Mouse (Mus musculus): ENCODE measurements around the gene Zbtb37. TPM values are rescaled to one million over a fixed set of nuclear protein-coding genes. Genes with fewer than 3 reads are reported as not detected.
A peak's percentile ranks its signal among the peaks of the same experiment; 100 is the strongest.

Zbtb37 gene
- total RNA-seq (2021), result 10 to 100 TPM; 17.2 to 18.3 TPM

DNA sequence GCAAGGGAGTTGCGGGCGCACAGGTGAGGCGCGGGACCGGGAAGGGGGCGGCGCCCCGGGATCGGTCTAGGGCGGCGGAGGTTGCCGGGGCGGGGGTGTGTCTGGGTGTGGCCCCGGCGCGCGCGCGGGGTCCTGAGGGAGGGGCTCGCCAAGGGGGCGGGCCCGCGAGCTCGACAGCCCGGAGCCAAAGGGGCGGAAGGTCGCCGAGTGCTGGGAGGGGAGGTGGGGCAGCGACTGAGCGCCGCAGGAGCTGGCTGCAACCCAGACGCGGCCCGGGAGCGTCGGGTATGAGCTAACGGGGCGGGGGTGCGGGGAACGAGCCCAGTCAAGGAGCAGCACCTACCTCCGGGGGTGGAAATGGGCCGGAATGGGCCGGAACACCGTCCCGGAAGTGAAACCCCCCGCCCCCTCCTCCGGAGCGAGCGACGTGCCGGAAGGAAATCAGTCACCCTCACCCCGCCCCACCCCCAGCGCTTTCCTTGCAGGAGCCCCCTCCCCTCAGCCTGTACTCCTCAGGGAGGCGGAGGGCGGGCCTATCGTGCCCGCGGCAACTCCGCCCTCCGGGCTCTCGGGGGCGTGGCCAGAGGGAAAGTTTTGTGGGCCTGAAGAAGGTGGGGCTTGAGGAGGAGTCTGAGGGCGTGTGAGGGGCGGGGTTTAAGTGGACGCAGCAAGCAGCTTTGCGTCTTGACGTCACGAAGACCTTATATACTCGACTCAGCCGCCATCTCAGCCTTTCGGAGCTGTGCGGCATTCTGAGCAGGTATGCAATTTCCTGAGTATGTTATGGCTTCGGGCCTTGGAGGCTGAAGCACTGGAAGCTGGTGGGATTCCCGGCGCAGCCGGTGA is at the start of gene Zbtb37:
Zbtb37 (minus strand) TSS at position 415 of the 846 bp plus-strand sequence.
- peak; percentile 99 for DNase-seq

DNA sequence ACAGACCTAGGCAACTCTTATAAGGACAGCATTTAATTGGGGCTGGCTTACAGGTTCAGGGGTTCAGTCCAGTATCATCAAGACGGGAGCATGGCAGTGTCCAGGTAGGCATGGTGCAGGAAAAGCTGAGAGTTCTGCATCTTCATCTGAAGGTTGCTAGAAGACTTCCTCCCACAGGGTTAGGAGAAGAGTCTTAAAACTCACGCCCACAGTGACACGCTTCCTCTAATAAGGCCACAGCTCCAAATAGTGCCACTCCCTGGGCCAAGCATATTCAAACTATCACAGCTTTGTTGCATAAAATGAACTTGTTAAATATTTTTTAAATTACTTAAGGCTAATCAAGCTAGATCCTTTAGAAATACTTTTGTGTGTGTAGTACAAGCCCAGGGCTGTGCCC is 42.6 kb upstream of the Zbtb37 start:
- DNase-seq, result no peak

DNA sequence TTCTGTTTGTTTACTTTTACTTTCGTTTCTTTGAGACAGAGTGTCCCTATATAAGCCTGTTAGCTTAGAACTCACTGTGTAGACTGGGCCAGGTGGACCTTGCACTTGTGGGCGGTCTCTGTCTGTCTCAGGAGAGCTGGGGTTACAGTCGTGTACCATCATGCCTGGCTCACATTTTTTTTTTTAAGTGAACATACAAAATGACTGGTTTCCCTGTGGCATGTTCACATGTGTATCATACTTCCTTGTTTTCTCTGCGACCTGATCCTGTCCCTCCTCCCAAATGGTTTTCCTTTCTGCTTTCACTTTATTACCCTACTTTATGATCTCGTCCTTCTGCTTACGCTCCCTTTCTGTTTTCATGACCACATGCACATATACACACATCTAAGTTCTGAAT is 41.6 kb upstream of the Zbtb37 start:
- no peak for DNase-seq

DNA sequence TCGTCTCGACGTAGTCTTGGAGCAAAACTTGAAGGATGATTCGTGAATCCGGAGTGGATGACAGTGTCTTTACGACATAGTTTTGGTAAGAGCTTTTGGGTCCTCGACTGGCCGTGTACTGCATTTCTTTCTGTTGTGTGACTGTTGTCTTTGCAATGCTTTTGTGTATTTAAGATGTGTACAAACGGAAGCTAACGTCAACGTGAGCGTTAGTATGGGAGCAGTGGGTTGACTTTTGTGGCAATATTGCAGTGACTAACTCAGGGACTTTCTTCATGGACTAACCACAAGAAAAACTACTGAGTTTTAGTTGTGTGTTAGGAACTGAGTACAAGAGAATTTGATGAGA is 36.6 kb upstream of the Zbtb37 start:
- DNase-seq, result no peak

DNA sequence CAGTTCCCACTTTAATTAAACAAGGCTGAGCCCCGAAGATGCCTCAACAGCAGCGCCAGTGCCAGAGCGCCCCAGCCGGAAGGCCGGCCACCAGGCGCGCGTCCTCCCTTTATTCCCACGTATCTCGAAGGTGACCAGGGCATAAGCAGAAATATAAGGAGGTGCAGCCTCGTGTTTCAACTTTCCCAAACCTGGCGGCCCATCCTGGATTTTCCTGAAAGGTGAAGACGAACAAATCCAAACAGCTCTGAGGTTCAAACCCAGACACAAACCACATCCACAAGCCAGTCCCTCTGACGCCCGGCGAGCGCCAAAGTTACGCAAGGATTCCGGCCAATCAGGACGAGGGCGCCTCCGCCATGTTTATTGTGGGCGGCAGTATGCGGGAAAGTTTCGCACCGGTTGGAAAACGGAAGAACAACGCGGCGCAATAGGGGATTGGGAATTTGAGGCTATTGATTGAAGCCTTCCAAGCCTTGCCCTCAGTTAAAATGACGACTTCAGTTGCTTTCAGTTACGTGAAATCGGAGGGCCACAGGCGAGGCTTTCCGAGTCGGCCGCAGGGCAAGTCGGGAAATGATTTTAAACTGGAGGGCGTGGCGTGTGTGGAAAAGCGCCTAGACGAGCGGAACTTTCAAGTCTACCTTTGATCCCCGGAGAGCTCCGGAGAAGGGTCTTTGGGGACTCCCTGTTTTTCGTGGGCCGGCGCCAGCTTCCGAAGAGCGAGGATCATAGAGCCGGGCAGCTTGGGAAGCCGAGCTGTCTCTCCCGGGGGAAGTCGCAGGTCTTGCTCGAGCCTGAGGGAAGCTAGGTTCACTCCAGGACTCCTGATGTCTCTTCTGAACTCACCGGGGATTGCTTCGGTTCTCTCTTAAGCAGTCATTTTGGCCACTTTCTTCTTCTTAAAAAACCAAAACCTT is 36.0 kb upstream of the Zbtb37 start, which contains the start of the genes Dars2 and Cenpl:
Dars2 (minus strand) TSS at position 307 of the 920 bp plus-strand sequence.
Cenpl (plus strand) TSS at position 362 of the 920 bp plus-strand sequence.
- peak; percentile 96 for DNase-seq

DNA sequence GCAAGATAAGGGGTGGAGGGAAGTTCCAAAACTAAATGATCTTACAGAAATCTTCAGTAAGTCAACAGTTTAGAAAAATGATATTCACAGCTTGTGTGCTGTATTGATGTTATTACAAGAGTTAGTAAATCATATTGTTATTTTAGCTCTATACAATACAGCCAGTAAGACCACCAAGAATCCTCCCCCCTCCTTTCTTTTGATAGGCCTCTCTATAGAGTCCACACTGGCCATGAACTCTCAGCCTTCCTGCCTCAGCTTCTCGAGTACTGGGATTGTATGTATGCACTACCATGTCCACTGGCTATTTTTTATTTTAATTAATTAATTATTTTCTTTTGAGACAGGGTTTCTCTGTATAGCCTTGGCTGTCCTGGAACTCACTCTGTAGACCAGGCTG is 28.7 kb upstream of the Zbtb37 start:
- no peak for DNase-seq

DNA sequence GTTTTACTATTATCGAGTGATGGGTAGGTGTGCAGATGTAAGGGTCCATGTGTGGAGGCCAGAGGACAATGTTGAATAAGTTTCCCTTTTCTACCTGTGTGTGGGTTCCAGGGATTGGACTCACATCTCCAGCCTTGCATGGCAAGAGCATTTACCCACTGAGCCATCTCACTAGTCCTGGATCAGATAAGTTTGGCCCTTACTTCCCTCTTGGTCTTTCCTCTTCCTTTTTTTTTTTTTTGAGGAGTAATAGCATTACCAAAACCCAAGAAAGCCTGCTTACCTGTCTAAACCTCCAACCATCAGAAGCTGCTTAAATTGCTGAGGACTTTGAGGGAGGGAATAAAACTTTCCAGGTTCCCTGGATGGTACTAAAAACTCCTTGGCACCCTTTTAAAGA is 22.5 kb upstream of the Zbtb37 start:
- DNase-seq, result no peak

DNA sequence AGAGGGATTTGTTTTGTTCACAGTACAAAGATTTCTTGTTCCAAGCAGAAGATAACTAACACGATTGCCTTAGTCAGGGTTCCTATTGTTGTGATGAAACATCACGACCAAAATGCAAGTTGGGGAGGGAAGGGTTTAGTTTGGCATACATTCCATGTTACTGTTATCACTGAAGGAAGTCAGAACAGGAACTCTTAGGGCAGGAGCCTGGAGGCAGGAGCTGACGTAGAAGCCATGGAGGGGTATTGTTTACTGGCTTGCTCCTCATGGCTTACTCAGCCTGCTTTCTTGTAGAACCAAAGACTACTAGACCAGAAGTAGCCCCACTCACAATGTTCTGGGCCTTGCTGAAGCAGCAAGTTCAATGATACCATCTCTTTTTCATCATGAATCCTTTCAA is 12.3 kb upstream of the Zbtb37 start:
- no peak for DNase-seq

DNA sequence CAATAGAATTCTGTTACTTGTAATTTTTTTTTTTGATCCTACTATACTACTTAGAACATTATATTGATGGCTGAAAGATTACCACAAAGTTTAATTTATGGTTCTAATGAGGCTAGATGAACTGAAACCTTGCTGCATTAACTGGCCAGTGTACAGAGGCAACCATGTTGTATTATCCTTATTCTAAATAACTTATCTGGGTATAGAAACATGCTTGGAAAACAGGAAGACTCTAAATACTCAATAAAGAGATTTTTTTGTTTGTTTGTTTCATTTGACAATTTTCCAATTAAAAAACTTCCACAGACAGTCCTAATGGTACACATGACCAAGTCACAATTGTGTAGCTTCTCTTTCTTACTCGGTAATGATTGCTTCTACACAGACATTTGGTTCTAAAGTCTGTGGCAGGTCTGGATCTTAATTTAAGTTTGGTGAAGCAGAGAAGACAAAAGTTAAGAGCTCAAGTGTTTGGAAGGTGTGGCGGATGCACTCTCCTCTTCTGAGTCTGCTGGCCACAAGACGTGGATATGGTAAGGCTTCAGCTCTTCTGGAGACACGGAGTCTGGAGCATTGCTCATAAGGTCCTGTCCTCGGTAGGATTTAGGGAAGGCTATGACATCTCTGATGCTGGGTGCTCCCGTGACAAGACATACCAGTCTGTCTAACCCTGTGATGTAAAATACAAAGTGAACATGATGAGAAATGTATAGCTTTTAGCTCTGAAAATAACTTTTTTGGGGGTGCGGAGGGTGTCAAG is 6.8 kb upstream of the Zbtb37 start:
- DNase-seq, result no peak

DNA sequence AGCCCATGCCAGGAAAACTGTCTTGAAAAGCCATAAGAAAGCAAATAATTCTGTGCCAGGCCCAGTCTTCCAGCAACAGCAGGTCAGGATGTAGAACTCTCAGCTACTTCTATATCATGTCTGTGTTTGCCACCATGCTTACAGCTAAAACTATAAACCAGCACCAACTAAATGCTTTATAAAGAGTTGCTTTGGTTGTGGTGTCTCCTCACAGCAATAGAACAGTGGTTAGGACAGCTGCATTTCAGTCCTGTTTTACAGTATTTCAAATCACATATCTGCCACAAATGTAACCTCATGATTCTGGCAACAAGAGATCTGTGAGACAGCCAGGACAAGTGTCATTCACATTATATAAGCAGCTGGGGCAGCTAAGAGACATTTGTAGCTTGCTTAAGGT is 6.2 kb upstream of the Zbtb37 start:
- DNase-seq, result no peak

DNA sequence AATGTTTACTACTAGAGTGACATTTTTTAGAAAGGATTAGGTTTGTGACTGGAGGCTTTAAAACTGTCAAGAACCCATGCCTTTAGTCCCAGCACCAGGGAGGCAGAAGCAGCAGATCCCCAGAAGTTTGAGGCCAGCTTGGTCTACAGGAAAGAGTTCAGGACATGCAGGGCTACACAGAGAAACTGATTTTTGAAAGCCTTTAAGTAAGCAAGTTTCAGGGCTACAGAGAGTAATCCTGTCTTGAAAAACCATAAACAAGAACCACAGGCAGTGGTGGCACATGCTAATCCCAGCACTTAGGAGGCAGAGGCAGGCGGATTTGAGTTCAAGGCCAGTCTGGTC is 5.7 kb upstream of the Zbtb37 start:
- DNase-seq, result no peak

DNA sequence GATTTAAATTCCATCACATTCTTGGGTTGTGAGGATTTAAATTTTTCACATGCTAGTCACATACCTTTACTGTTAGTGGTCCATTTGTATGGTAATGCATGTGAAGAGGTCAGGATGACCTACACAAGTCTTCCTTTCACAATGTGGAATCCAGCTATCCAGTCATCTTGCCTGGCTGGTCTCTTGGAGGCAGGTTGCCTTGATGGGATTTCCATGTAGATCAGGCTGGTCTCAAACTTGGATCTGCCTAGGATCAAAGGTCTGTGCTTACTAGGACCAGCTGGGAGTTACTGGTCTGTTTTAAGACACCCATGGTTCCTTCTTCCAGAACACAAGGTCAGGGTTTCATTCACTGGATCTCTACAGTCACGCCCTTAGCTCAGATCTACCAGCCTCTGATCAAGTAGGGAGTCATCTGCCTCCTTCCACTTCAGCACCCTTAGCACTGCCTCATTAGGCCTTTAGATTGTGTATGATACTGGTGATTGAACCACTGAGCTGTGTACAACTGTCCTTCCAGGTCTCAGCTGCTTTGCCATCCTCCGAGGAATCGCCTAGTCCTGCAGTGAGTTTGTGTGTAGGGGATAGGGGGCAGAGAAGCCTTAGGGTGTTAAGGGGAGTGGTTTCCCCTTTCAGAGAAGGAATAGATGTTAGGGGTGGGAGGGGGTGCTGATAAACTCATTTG is 5.2 kb upstream of the Zbtb37 start:
- peak; percentile 6 for DNase-seq

DNA sequence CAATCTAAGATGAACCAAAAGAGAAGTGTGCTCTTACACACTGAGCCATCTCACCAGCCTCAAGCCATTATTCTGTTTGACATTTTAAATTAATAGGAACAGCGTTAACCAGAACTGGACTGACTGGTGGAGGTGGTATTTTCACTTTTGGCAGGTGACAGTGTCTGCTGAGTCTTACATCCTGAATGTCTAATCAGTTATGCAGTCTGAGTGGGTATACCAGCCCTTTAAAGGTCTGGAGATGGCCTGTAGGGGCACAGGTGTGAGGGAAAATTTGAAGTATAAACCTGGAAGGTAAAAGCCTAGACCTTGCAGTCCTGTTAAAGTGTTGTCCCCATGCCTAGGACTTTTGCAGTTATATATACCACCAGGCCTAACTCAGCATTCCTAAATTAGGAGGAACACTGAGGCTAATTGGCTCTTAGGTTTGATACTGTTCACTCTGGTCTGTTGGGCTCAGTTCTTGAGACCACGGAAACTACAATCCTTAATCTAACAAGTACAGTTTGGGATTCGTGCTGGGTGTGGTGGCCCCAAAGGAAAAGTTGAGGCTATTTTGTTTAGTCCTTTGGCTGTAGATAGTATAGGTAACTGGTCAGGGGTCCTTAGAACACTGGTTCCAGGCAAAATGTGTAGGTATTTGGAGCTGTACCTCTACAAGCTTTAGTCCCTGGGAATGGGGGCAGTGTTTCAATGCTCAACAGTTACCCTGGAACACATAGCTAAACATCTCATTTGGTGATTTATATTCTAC is 4.5 kb upstream of the Zbtb37 start:
- DNase-seq, result no peak

DNA sequence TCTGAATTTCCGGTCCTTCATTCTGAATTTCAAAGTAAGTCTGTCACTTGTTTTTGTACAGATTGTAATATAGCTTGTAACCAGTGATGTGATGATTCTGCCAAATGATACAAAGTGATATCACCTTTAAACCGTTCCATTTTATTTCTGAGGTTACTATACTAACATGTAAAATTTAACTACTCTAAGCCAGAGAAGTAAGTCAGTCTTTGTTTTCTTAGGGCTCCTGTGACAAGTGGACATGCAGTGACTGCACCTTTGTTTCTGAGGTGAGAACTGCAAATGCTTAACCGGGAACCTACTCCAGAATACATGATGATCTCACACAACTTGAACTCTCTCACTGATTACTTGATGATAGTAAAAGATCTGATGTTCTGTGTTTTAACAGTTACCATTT is 3.4 kb upstream of the Zbtb37 start:
- no peak for DNase-seq

DNA sequence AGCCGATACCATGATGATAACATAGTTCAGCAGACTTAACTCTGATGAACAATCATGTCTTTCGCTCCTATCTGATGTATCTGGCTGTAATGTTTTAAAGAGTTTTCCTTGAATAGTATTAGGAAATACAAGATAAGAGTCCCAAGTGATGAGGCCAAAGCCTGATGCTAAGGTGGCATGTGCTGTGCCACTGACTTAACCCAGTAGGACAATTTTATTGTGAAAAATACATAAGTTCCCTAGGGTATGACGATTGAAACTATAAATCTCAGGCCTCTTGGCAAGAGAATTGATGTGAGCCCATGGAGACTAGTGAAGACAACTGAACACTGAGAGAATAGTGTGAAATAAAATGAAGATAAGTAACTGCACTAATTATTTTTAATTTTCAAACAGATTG is 3.0 kb upstream of the Zbtb37 start:
- no peak for DNase-seq

DNA sequence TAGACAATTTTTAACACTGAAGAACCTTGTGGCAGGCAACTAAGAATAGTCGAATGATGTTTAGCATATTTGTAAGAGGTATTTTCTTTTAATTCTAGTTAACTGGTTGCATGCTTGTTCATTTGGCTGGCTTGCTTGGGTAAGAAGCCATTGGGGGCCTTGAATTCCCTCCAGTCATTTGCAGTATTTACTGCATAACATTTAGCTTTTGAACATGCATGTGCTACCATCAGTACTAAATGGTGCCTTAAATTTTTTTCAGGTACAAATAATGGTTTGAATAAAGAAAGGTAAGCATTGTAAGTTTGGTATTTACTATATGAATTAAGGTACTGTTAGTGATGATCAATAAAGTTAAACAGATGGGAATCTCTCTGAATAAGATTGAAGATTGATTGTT is 2.4 kb upstream of the Zbtb37 start:
- DNase-seq, result no peak

DNA sequence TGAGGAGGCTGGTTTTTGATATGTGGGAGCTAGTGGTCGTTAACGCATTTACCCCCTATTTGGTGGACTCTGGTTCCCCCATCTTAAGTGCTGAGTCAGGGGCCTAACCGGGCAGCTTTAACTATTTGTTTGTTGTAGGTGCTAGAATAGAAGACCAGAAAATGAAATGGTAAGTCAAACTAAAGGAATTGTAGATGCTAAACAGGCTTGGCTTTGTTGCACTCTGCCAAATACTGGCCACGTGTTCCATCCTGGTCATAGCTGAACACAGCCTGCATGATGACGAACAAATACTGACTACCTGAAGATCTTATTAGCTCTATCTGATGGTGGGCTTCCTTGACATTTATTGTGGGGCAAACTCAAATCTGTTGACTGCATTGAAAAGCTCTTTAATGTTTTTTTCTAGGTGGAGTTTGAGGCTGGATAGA is 1.8 kb upstream of the Zbtb37 start:
- peak; percentile 11 for DNase-seq

DNA sequence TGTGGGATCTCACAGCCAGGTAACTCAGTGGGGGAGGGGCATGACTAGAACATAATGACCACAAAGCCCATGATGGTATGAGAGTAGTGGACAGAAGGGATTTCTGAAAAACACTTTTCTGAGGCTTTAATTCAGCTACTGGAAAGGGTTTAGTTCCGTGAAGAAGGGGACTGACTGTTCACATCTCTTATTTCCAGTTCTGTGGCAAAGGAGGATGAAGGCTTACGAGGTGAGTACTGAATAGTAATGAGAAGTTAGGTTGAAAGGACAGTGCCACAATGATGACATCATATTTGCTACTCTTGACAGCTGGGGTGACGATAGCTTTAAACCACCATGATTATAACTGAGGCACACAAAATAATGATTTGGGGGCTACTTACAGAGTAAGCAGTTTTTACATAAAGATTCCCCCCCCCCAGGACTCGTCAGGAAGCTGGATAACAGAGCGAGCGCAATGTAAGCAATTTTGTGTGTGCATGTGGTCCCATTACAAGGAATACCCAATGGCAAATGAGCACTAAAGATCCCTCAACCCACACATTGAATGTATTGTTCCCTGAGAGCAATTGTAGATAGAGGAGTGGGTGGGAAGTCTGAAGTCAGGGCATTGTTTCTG is 1.2 kb upstream of the Zbtb37 start:
- peak; percentile 8 for DNase-seq

DNA sequence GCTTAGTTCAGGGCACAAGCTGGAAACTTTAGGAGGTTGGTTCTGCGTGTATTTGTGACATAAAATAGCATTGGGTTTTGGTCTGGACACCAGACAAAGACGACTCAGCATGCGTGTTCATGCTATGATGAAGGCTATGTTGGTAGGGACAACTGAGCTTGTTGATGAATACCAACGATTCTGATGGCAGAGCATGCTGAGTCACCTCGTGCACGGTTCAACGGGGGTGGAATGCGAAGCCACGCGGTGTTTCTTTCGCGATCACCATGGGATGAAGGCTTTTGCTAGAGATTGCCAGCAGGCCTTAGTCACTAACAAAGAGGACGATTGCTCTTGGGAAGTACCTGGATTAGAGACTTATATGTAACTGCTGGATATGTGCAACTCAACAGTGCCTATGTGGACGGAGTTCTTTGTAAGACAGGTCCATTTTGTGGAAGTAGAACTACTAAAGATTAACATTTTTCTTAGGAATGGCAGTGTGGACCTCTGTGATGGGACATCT is 684 bp upstream of the Zbtb37 start:
- peak; percentile 55 for DNase-seq

DNA sequence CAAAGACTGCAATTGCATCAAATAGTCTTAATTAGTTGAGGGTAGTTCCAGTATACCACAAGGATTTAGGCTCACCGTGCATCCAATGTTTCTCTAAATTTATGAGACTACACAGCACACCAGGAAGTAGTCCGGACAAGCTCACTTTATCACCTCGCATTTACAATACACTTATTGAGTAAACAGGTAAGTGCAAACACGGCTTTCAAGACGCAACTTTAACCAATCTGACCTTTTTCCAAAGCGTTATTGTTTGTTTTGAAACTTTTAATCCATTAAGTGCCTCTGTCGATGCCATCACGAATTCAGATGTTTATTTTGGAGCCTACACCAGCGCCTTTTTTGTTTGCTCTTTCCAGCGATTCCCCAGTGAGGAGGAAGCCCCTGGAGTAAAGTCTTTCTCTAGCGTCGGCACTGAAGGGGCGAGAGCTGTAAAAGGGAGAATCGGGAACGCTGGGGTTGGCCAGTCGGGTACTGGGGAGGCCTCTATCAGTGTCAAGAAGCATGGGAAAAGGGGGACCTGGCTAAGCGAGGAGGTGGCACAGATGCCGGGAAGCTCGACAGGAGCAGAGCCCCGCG is 704 bp downstream of the Zbtb37 start:
- no peak for DNase-seq
